Mouse (Mus musculus) spleen, postnatal 4 days (tissue): ENCODE measurements at regions not wholly inside any gene's neighbourhood (a gene's known extent, or its start where the extent isn't known, plus 50 kb on each side); places are given as distances from the start of the nearest gene placed in this dataset.

ENCODE experiments used
- DNase-seq, 2 experiments: peaks; one replicate each; pipeline ENCODE4 v3.0.0; 2022; ENCODE audit warnings: low spot score in 2 of 2

DNA sequence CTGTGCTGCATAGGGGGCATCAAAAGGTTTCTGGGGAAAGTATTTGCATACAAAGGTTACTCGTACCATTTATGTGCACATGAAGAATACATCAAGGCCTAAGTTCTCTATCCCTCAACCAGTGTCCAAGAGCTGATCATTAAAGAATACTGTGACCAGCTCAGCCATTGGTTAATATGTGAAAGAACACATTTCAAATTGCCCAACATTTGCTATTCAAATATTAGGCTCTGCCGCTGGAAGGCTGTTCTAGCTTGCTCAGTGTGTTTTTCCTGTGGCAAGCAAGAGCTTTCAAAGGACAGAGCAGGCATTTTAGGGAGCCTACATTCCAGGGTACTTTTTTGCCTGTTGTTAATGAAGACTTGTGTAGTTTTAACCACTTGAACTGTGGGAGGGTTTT is 220.8 kb downstream of the Ahr start:
- DNase-seq = no peak

DNA sequence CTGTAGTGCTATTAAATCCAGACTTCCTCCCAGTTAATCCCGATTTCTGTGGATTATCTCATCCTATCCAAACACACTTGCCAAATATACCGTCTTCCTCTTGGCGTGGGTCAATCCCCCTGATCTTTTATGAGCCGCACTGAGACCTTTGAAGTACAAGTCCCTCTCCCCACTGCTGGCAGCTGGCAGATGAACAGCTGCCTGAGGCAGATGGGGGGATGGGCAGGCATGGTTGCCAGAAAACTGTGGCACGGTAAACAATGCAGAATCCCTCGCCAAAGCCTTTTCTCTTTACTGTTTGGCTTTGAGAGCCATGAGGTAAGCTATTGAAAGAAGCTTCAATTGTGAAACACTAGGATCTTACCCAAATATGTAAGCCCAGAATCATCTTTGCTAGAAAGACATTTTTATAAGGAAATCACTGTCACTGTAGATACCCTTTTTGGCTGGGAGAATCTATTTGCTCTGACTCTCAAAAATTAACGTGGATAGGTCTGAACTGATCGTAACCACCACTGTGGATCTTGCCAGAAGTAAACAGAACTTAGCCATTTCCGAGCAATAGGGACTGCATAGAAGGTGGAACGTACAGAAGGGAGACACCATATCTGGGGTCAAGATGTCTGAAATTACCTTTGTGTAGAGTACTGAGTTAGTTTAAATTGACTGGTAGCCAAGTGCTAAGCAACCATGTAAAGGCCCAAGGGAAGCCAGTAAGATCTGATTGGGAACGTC is 221.5 kb downstream of the Ahr start:
- DNase-seq = no peak

DNA sequence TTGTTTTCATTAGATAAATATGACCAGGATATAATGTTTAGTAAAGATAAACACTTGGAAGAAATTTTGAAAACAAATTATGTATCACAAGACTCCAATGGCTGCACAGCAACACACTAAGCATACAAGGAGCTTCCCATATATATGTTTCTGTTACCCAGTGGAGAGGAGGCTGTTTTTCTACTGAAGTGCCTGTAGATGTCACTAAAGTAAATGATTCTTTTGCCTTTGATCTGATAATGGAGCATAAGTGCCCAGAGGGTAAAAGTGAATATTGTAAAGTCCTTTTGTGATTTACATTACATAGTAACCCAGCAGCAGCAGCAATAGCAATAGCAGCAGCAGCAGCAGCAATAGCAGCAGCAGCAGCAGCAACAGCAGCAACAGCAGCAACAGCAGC is 226.3 kb downstream of the Ahr start:
- no peak for DNase-seq

DNA sequence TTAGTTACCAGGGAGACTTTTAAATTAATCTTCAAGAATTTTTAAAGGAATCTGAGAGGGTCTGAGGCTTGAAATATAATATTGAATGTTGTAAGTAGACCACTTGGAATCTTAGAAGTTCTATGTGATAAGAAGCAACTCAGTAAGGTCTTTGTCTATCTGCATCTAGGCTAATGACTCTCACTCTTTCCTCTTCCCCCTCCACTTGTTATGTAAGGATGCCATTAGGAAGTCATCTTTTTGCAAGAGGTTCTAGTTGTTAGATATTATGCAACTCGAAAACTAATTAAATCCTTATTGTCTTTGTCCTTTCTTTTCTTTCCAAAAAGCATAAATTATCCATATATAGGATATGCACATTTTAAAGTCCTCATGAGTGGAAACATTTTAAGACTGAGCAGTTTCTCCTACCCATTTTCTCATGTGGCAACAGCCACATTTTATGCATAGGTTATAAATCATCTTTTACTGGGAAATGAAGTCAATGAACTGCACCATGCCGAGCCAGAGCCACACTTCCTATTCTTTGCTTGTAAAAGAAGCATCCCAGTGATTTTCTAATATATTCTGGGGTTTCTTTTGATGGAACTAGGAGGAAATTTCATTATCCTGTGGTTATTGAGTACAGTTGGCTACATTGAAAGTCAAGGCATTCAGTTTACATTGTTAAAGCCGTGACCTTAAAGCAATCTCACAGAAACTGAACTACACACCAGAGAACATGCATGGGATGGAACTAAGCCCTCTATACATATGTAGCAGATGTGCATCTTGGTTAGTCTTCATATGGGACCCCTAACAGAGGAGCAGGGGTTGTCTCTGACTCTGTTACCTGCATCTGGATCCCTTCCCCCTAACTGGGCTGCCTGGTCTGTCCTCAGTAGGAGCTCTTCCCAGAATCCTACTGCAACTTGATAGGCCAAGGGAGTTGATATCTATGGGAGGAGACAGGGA is 230.8 kb downstream of the Ahr start:
- DNase-seq = no peak

DNA sequence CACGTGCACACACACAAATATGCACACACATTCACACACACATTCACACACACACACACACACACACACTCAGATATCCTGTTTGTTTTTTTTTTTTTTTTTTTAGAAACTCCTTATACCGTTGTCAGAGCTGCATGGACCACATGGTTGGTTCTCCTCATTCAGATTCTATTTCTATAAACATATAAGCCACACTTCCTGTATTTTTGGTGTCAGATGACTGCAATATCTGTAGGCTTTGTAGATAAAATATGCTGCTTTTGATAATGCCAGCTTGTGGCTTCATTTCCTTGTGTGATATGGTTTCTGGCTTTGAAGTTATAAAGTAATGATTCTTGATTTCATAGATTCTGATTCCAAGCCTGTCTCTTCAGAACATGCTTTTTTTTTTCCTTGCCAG is 231.7 kb downstream of the Ahr start:
- DNase-seq = no peak

DNA sequence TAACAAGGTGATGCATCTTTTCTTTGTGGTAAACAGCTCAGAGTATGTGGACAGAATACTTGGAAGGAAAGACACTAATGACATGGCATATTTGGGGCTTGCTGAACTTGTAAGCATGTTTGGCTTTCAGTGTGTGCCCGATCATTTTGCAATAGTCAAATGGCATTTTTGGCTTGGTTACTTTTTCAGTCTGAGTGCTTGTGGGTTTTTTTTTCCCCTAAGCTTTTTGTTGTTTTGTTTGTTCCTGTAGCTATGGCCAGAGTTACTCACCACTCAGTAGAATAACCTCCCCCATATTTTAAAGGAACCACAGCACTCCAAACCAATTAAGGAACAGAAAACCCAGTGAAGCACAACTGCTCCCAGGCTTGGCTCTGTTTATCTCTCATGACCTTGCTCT is 240.2 kb downstream of the Ahr start:
- DNase-seq = no peak

DNA sequence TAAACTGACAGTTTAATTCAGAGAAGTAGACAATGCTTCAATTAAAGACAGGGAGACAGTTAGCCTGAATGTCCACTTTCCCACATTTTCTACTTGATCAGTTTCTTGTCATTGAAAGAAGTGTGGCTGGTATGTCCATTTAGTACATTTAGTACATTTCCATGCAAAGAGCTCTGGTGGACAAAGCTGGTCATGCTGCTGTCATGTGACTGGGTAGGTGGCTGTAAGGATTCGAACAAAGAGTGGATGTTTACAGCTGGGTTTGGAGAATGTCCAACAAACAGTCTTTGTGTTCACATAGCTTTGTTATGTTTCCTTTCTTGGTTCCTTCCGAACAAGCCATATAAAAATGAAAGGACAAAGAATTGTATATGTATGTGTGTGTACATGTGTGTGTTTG is 241.3 kb downstream of the Ahr start:
- DNase-seq = no peak

DNA sequence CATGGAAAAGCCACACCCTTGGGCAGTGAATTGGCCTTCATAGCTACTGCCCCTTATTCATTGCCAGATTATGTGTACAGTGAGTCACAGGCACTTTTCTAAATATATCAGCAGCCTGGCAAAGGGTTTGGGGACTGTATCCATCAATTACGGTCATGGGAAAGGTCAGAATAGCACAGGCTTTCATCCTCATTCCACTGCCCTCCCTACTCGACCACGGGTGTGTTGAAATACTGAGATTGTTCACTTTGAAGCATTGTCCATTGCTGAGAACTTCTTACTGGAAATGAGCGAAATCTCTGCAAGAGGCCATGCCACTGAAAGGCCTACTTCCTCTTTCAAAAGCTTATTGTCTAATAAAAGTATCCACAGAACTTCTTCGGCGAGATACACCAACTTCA is 242.9 kb downstream of the Ahr start:
- DNase-seq = no peak

DNA sequence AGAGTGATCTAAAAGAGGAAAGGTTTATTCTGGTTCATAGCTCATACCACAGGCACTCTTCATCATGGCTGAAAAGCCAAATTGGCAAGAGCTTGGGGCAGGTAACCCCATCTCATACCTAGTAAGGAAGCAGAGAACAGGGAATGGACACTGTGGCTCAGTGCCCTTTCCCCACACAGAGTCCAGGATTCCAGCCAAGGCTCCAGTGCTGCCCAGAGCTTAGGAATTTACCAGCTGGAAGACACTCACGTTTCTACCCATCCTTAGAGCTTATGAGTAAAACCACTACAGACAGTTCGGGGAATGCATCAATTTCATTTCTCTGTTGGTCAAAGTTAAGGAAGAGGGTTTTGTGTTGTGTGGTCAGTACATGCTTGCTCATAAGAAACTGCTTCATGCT is 241.0 kb downstream of the Snx13 start:
- no peak for DNase-seq

DNA sequence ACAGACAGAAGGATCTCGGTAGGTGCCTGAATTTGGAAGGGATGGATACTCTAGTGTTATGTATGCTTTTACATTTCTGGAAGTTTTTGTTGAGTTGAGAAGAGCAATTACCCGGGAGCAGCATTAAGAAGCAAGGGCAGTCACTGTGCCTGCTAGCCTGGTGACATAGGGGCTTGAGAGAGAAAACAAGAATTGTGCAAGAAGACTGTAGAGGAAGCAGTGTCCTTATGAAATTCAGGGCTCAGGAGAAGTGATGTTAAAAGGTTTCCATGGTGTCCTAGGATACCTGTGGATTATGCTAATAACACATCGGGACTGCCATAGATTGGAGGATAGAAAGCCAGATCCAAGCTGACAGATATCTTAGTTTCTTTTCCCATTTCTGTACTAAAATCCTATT is 240.6 kb downstream of the Snx13 start:
- DNase-seq = no peak

DNA sequence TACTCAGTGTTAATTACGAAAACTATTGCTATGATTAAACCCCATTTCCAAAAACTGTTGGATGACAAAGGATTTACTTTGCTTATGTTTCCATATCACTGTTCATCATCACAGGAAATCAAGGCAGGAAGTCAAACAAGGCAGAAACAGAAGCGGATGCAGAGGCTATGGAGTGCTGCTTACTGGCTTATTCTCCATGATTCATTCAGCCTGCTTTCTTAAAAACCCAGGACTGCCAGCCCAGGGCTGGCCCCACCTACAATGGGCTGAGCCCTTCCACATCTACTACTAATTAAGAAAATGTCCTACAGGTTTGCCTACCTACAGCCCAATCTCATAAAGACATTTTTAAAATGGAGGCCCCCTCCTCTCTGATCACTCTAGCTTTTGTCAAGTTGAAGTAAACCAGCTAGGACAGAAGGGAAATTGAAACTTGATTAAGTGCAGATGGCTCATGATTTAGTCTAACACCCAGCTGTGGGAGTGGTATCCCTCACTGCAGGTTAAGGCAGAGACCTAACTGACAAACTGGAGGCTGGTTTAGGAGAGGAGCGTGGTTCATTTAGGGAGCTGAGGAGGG is 240.1 kb downstream of the Snx13 start:
- no peak for DNase-seq

DNA sequence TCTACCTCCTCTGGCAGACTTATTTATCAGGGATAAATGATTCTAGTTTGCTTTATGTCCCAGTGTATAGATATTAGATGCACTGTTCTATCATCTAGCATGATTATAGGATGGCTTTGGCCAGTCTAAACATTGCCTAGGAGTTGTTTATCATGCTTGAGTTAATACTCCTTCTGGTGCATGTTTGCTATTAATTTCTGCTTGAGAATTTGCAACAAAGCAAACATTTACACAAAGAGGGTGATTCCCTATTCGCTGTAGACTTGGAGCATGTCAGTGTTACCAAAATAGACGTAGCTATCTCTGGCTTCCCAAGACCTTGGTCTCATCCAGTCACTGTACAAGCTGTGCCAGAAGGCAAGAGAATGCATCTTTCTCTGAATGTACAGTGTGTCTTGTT is 237.4 kb downstream of the Snx13 start:
- no peak for DNase-seq

DNA sequence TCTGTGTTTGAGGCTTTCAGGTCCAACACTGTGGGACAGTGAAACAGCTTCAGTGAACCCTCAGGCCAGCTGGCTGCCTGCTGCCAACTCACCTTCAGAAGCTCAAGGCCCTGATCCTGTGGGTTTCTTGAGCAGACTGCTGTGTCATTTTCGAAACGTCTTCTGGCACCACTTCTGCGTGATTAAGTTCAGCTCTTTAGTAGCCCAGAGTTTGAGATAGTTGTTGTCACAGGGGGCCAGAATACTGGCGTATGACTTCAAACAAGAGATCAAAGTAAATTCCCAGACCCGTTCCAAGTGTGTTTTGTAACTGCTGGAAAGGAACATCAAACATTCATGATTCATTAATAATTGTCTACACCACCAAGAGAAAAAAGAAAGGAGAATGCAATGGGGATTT is 236.9 kb downstream of the Snx13 start:
- DNase-seq = no peak

DNA sequence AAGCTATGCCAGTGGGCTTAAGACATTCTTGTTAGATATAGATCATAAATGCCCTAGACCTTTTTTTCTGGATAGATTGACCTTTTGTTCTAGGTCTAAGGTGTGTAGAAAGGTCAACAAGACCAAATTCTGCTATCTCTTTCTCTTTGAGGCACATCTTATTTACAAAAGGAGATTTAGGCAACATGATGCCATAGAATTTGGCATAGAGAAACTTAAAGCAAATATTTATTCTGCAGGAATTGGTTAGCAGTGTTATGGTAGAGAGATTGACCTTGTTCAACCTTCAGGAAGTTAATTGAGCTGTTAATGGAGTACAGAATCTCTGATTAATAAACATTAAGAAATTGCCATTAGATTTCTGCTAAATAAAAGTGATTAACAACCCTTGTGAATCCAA is 236.4 kb downstream of the Snx13 start:
- no peak for DNase-seq

DNA sequence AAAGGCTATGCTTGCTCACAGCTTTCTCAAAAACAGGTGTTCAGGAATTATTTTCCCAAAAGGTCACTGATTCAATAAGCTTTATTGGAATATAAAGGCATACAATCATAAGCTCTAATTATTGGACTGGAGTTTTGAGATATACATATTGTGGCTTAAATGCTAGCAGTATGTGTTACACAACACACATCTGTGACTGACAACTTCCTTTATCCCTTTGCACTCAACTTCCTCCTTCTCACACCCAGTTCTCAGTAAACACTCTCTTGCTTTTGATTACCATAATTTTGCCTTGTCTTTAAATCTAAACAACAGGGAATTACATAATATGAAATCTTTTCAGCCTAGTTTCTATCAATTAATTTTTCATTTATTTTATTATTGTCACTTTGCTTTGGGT is 222.5 kb downstream of the Snx13 start:
- DNase-seq = no peak

DNA sequence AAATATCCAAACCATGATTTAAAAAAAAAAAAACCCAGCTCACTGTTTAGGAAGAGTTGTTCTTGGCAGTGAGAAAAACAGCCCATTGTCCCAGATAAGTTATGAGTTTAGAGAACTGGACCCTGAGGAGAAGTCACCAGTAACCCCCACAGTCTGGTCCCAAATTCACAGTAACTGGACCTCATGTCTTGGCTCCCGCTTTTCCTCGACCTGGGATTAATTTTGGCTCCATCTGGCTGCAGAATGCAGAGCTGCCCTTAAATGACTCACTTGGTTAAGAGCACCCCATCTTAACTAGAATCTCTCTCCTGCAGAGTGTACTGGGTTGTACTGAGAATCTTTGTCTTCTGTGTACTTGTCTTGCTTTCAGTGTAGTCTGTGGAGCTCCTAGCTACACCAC is 221.0 kb downstream of the Snx13 start:
- no peak for DNase-seq

DNA sequence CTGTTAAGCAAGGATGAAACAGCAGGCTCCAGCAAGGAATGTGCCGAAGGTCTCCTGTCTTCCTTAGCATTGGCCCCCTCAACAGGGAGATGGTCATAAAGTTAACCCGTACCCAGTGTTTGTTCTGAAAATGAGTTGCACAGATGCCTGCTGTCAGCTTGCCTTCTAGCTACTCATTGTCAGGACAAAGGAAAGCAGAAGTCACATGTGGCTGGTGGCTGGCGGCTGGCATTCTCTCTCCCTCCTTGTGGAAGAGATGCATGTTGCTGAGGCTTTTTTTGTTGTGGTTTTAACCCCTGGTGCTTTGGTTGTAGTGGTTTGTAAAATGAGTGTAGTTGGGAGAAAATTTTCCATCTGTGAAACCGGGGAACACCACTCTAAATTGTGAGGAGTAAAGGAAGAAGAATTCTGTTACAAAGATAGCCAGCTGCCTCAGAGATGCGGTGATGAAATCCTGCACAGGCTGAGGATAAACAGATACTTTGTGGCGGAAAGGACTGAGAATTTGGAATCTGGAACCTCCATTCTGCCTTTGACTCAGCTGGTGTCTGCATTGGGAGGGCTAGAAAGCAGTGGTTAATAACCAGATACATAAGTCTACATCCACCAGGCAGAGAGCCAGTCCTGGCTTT is 220.2 kb downstream of the Snx13 start:
- no peak for DNase-seq

DNA sequence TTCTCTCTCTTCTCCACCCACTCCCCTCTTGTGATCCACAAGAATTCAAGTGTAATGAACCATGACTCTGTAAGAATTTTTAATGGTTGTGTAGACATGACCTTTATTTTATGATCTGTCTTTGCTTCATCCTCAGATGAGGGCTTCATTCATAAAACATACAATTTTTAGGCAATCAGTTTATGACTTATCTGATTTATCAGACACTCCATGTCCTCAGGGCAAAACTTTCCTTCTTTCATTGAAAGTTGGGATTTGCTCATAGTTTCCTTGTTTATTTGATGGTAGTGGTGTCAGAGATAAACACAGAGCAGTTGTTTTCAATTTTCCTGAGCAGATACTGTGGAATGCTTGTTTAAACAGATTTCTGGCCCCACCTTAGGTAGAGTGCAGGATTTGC is 212.8 kb downstream of the Snx13 start:
- DNase-seq = no peak

DNA sequence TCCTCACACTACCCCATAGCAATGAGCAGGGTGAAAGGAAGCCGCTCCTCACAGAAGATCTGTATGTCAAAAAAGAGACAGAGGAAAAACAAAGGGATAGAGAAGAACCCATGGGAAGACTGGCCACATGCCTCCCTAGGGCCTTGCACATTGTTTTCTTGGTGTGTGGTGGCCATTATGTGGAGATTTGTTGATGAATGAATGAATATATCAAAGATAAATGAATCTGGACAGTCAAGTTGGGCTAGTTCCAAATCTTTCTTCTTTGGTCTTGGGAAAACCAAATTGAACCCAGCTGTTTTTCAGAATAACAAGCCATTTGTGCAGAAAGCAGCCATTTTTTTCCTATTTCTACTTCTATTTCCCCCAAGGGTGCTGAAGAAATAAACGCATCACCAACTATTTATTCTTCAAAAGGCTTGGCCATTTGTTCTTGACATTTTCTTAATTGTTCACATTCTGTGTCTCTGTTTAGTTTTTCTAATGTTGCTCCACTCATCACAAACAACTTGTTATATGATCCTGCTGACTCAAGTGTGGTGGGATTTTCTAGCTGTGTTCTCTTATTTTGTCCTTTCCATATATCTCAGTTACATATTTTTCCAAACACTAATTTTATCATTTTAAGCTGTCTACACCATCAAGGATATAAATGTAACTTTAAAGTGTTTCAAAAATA is 208.9 kb downstream of the Snx13 start:
- DNase-seq = no peak

DNA sequence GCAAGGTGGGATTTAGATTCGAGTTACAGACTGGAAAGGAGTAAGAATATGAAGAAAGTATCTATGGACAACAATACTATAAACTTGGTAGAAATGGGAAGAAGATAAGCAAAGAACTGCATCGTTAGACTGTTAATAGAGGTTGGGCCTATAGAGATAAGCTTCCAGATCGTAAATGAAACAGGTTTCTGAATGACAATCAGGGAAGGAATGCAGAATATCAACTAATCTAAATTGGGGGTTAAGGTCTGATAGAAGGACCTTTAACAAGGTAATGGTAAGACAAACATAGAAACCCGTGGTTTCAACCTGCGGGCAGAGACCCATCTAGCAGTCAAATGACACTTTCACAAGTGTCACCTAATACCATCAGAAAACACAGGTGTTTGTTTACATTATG is 201.5 kb downstream of the Snx13 start:
- DNase-seq = no peak

DNA sequence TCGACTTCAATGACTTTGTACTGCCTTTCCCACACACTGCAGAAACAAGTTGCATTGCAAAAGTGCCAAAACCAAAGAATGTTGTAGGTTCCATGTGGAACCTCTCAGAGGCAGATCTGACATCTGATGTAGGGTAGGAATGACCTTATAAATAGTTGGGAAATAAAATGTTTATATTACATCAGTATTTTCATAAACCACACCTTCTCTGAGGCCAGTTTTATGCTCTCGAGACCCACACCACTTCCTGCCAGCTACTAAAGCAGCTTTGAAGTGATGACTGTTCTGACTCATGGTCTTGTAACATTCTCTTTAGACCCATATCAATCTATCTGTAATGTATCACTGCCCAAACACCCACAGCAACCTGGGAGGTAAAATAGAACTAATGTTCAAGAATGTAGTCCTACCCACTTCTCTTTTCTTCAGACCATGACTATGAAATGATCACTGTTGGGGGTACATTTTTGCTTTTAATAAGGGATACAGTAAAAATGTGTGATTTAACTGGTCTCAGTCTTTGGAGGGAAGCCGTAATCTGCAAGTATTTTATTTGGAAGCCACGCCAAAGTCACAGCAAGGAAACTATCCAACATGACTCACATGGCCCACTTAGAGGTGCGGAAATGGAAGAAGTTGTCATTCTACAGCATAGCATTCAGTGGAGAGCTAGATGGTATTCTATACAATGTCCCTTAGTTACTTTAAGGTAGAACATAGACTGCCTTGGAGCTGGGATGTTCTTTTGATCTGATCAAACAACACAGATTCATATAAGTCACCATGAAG is 199.4 kb downstream of the Snx13 start:
- no peak for DNase-seq
